Mouse (Mus musculus) stomach, embryonic 15.5 days (tissue): ENCODE data around the gene Pawr. TPM values are rescaled to one million over a fixed set of nuclear protein-coding genes. Genes with fewer than 3 reads are reported as not detected.

Experiments
- ATAC-seq: fragments of 200-750 bp; cut with Nextera tagmentation; 2 replicates; pipeline ENCODE4 v1.8.0; 2017; ENCODE audit warnings: low read depth, moderate number of reproducible peaks, moderate TSS enrichment; ENCODE audit not compliant: insufficient read depth, low FRiP score
- H3K27ac ChIP-seq: fragments of 300-500 bp; sonication (generic); 2 replicates; pipeline ENCODE4 v1.5.1; 2015; ENCODE audit warnings: mild to moderate bottlenecking, inconsistent platforms
- H3K27me3 ChIP-seq: fragments of 300-500 bp; sonication (generic); replicated peaks from 2 replicates; pipeline ENCODE4 v1.6.1; 2015; ENCODE audit warnings: inconsistent platforms
- H3K36me3 ChIP-seq: fragments of 300-500 bp; sonication (generic); 2 replicates; pipeline ENCODE4 v1.6.1; 2015; ENCODE audit warnings: inconsistent platforms
- H3K4me1 ChIP-seq: fragments of 300-500 bp; sonication (generic); 2 replicates; pipeline ENCODE4 v1.6.1; 2015; ENCODE audit warnings: inconsistent platforms
- H3K4me2 ChIP-seq: fragments of 300-500 bp; sonication (generic); 2 replicates; pipeline ENCODE4 v1.6.1; 2015; ENCODE audit warnings: mild to moderate bottlenecking, inconsistent platforms
- H3K4me3 ChIP-seq: fragments of 300-500 bp; sonication (generic); replicated peaks from 2 replicates; pipeline ENCODE4 v1.5.1; 2015; ENCODE audit warnings: inconsistent platforms
- H3K9ac ChIP-seq: fragments of 300-500 bp; sonication (generic); 2 replicates; pipeline ENCODE4 v1.6.1; 2015; ENCODE audit warnings: inconsistent platforms
- H3K9me3 ChIP-seq: fragments of 300-500 bp; sonication (generic); 2 replicates; pipeline ENCODE4 v1.6.1; 2016; ENCODE audit warnings: inconsistent platforms
- WGBS: fragments of 180-500 bp; shearing (Covaris S2); methylation state at CpG from one replicate; pipeline ENCODE4 v1.1.7; 2015; 5-methylcytosine and 5-hydroxymethylcytosine counted together
- polyA plus RNA-seq: library from polyadenylated mRNA; unstranded; fragments of >200 nt; fragmentation: Nextera tagmentation; extraction: Ambion mirVana; gene quantifications from 2 replicates; pipeline ENCODE4 v1.2.1, GENCODE M21; 2015

The Pawr gene
- 15.0 and 15.2 TPM in 2 replicates for polyA plus RNA-seq

GRCm38 (mm10) chr10:108331784-108332561, at the start of gene Pawr:
Gene Pawr (plus strand): TSS chr10:108332121.
- H3K4me1 ChIP-seq: 0 out of 2 replicates have a peak, but pooled peaks cover 7% of the 10 kb centered on the region
- peak within 1 kb of the TSS; percentile 70 for H3K4me3 ChIP-seq
- H3K9ac ChIP-seq: peak within 1 kb of the TSS; percentile 51
- WGBS: under 1% methylated on average over 73 of the region's 85 CpGs
- H3K36me3 ChIP-seq: no peaks in the 10 kb centered on the region
- peak; percentile 94 for ATAC-seq
- H3K9me3 ChIP-seq: no peaks in the 10 kb centered on the region
- peak within 1 kb of the TSS; percentile 85 for H3K27ac ChIP-seq
- H3K4me2 ChIP-seq: peak within 1 kb of the TSS; percentile 83
- H3K27me3 ChIP-seq: no peaks in the 10 kb centered on the region

- Histone ChIP-seq H3K4me2 (no peak overlapping the region), H3K27me3 (no peaks in the 10 kb centered on the region), H3K9me3 (no peaks in the 10 kb centered on the region), H3K4me3 (no peak overlapping the region), H3K9ac (no peak overlapping the region), H3K36me3 (peaks cover 18% of the 10 kb centered on the region; the same call in 1 of the 2 replicates), H3K4me1 (no peaks in the 10 kb centered on the region), H3K27ac (no peak overlapping the region)
- no peak for ATAC-seq
- 86% methylated on average over 6 of the region's 6 CpGs for WGBS
Observed at GRCm38 (mm10) chr10:108282351-108282750, 49.6 kb upstream of the Pawr start.

- H3K9ac ChIP-seq: no peak overlapping the region
Observed at GRCm38 (mm10) chr10:108283418-108283817, 48.5 kb upstream of the Pawr start.

GRCm38 (mm10) chr10:108283837-108284236, 48.1 kb upstream of the Pawr start:
- ATAC-seq: no peak
- Histone ChIP-seq H3K9ac (no peak overlapping the region), H3K4me1 (no peaks in the 10 kb centered on the region), H3K36me3 (peaks cover 12% of the 10 kb centered on the region; the same call in 1 of the 2 replicates), H3K4me2 (no peak overlapping the region), H3K27ac (no peak overlapping the region), H3K27me3 (no peaks in the 10 kb centered on the region), H3K9me3 (no peaks in the 10 kb centered on the region), H3K4me3 (no peak overlapping the region)
- WGBS: 77% methylated on average over 4 of the region's 4 CpGs

More at GRCm38 (mm10) chr10:108283418-108283817, 48.5 kb upstream of the Pawr start:
- no peaks in the 10 kb centered on the region for H3K4me1 ChIP-seq
- H3K4me2 ChIP-seq: no peak overlapping the region
- H3K27ac ChIP-seq: no peak overlapping the region
- no peaks in the 10 kb centered on the region for H3K9me3 ChIP-seq
- 88% methylated on average over 2 of the region's 2 CpGs for WGBS
- no peak overlapping the region for H3K4me3 ChIP-seq
- no peaks in the 10 kb centered on the region for H3K27me3 ChIP-seq
- no peak for ATAC-seq
- H3K36me3 ChIP-seq: peaks cover 12% of the 10 kb centered on the region; the same call in 1 of the 2 replicates

- no peak for ATAC-seq
- H3K36me3 ChIP-seq: peaks cover 12% of the 10 kb centered on the region; the same call in 1 of the 2 replicates
- no peak overlapping the region for H3K9ac ChIP-seq
- WGBS: 90% methylated on average over 4 of the region's 4 CpGs
- no peaks in the 10 kb centered on the region for H3K4me1 ChIP-seq
- no peaks in the 10 kb centered on the region for H3K27me3 ChIP-seq
- no peaks in the 10 kb centered on the region for H3K9me3 ChIP-seq
- no peak overlapping the region for H3K4me3 ChIP-seq
- no peak overlapping the region for H3K4me2 ChIP-seq
- no peak overlapping the region for H3K27ac ChIP-seq
Observed at GRCm38 (mm10) chr10:108284445-108284844, 47.5 kb upstream of the Pawr start.

GRCm38 (mm10) chr10:108284977-108285376, 46.9 kb upstream of the Pawr start:
- Histone ChIP-seq H3K4me1 (no peaks in the 10 kb centered on the region), H3K4me2 (no peak overlapping the region), H3K27me3 (no peaks in the 10 kb centered on the region), H3K27ac (no peak overlapping the region), H3K36me3 (peaks cover 9% of the 10 kb centered on the region; the same call in 1 of the 2 replicates), H3K4me3 (no peak overlapping the region), H3K9me3 (no peaks in the 10 kb centered on the region), H3K9ac (no peak overlapping the region)
- 88% methylated on average over 5 of the region's 5 CpGs for WGBS
- no peak for ATAC-seq

- H3K9me3 ChIP-seq: no peaks in the 10 kb centered on the region
- no peaks in the 10 kb centered on the region for H3K36me3 ChIP-seq
- no peak for ATAC-seq
- no peak overlapping the region for H3K9ac ChIP-seq
- H3K4me1 ChIP-seq: no peaks in the 10 kb centered on the region
- no peak overlapping the region for H3K4me2 ChIP-seq
- no peaks in the 10 kb centered on the region for H3K27me3 ChIP-seq
- 75% methylated on average over 11 of the region's 11 CpGs for WGBS
- H3K27ac ChIP-seq: no peak overlapping the region
- no peak overlapping the region for H3K4me3 ChIP-seq
Observed at GRCm38 (mm10) chr10:108286658-108287437, 45.1 kb upstream of the Pawr start.

GRCm38 (mm10) chr10:108287438-108287801, 44.5 kb upstream of the Pawr start:
- no peaks in the 10 kb centered on the region for H3K9me3 ChIP-seq
- no peak overlapping the region for H3K4me2 ChIP-seq
- H3K27ac ChIP-seq: no peak overlapping the region
- no peaks in the 10 kb centered on the region for H3K36me3 ChIP-seq
- H3K27me3 ChIP-seq: no peaks in the 10 kb centered on the region
- no peaks in the 10 kb centered on the region for H3K4me1 ChIP-seq
- no peak for ATAC-seq
- 65% methylated on average over 4 of the region's 4 CpGs for WGBS
- no peak overlapping the region for H3K4me3 ChIP-seq
- H3K9ac ChIP-seq: no peak overlapping the region

GRCm38 (mm10) chr10:108290046-108290445, 41.9 kb upstream of the Pawr start:
- 92% methylated on average over 13 of the region's 13 CpGs for WGBS
- ATAC-seq: no peak
- Histone ChIP-seq H3K36me3 (no peaks in the 10 kb centered on the region), H3K27me3 (no peaks in the 10 kb centered on the region), H3K4me1 (no peaks in the 10 kb centered on the region), H3K9ac (no peak overlapping the region), H3K4me2 (no peak overlapping the region), H3K9me3 (no peaks in the 10 kb centered on the region), H3K27ac (no peak overlapping the region), H3K4me3 (no peak overlapping the region)

GRCm38 (mm10) chr10:108291688-108292471, 40.0 kb upstream of the Pawr start:
- ATAC-seq: no peak
- no peak overlapping the region for H3K9ac ChIP-seq
- H3K4me1 ChIP-seq: no peaks in the 10 kb centered on the region
- H3K27me3 ChIP-seq: no peaks in the 10 kb centered on the region
- 80% methylated on average over 12 of the region's 12 CpGs for WGBS
- no peak overlapping the region for H3K4me2 ChIP-seq
- H3K9me3 ChIP-seq: no peaks in the 10 kb centered on the region
- H3K27ac ChIP-seq: no peak overlapping the region
- no peak overlapping the region for H3K4me3 ChIP-seq
- H3K36me3 ChIP-seq: no peaks in the 10 kb centered on the region

GRCm38 (mm10) chr10:108292651-108293050, 39.3 kb upstream of the Pawr start:
- Histone ChIP-seq H3K9me3 (no peaks in the 10 kb centered on the region), H3K27me3 (no peaks in the 10 kb centered on the region), H3K4me3 (no peak overlapping the region), H3K4me1 (no peaks in the 10 kb centered on the region), H3K4me2 (no peak overlapping the region), H3K27ac (no peak overlapping the region), H3K36me3 (no peaks in the 10 kb centered on the region), H3K9ac (no peak overlapping the region)
- ATAC-seq: no peak
- WGBS: 88% methylated on average over 4 of the region's 4 CpGs
